Mouse (Mus musculus): ENCODE results near the gene Coq8a. TPM values are rescaled to one million over a fixed set of nuclear protein-coding genes. Genes with fewer than 3 reads are reported as not detected.

Coq8a gene
- total RNA-seq, 2 experiments from 2014 or later: 56.1 to 65.6 TPM

GRCm38 (mm10) chr1:180162986-180163385 is 36.4 kb downstream of the Coq8a start:
- TF ChIP-seq CTCF (conservative IDR thresholded peaks at IDR 0.05): no peak

GRCm38 (mm10) chr1:180161566-180162355 is 37.6 kb downstream of the Coq8a start:
- Histone ChIP-seq H3K4me3 (no peak overlapping the region), H3K27ac (no peak overlapping the region)
- no peak for DNase-seq (ENCODE audit: low spot score in 2 of 2)
- TF ChIP-seq CTCF (conservative IDR thresholded peaks at IDR 0.05): no peak

More at GRCm38 (mm10) chr1:180162986-180163385, 36.4 kb downstream of the Coq8a start:
- no peak for DNase-seq (ENCODE audit: low spot score in 2 of 2)
- no peak overlapping the region for H3K4me3 ChIP-seq
- no peak overlapping the region for H3K27ac ChIP-seq

GRCm38 (mm10) chr1:180161160-180161559 is 38.2 kb downstream of the Coq8a start:
- Histone ChIP-seq H3K4me3 (no peak overlapping the region), H3K27ac (no peak overlapping the region)
- TF ChIP-seq CTCF (conservative IDR thresholded peaks at IDR 0.05): no peak
- peak in 1 of 2 experiments; percentile 29 for DNase-seq (ENCODE audit: low spot score in 2 of 2)

- no peak overlapping the region for H3K4me3 ChIP-seq
- H3K27ac ChIP-seq: no peak overlapping the region
- no peak for DNase-seq (ENCODE audit: low spot score in 2 of 2)
- TF ChIP-seq CTCF (conservative IDR thresholded peaks at IDR 0.05): no peak
Observed at GRCm38 (mm10) chr1:180160545-180160944, 38.9 kb downstream of the Coq8a start.

- no peak for DNase-seq (ENCODE audit: low spot score in 2 of 2)
- Histone ChIP-seq H3K4me3 (no peak overlapping the region), H3K27ac (no peak overlapping the region)
- TF ChIP-seq CTCF (conservative IDR thresholded peaks at IDR 0.05): no peak
Observed at GRCm38 (mm10) chr1:180158648-180159047, 40.8 kb downstream of the Coq8a start.

- DNase-seq (ENCODE audit: low spot score in 2 of 2): no peak
- TF ChIP-seq CTCF (conservative IDR thresholded peaks at IDR 0.05): peak; percentile 42
- no peak overlapping the region for H3K27ac ChIP-seq
- H3K4me3 ChIP-seq: no peak overlapping the region
Observed at GRCm38 (mm10) chr1:180151191-180151590, 48.2 kb downstream of the Coq8a start.

GRCm38 (mm10) chr1:180148563-180148962 is 50.8 kb downstream of the Coq8a start:
- DNase-seq (ENCODE audit: low spot score in 2 of 2): no peak
- Histone ChIP-seq H3K27ac (no peak overlapping the region), H3K4me3 (no peak overlapping the region)
- no peak for TF ChIP-seq CTCF (conservative IDR thresholded peaks at IDR 0.05)

GRCm38 (mm10) chr1:180148036-180148435 is 51.4 kb downstream of the Coq8a start:
- H3K27ac ChIP-seq: no peak overlapping the region
- DNase-seq (ENCODE audit: low spot score in 2 of 2): no peak
- H3K4me3 ChIP-seq: no peak overlapping the region
- TF ChIP-seq CTCF (conservative IDR thresholded peaks at IDR 0.05): no peak

GRCm38 (mm10) chr1:180140970-180141369 is 58.4 kb downstream of the Coq8a start:
- peak; percentile 73 for TF ChIP-seq CTCF (conservative IDR thresholded peaks at IDR 0.05)
- H3K4me3 ChIP-seq: no peak overlapping the region
- DNase-seq (ENCODE audit: low spot score in 2 of 2): no peak
- peak overlapping the region; percentile 55; the same call in 1 of the 2 replicates for H3K27ac ChIP-seq

GRCm38 (mm10) chr1:180139158-180139557 is 60.2 kb downstream of the Coq8a start:
- Histone ChIP-seq H3K4me3 (no peak overlapping the region), H3K27ac (no peak overlapping the region)
- no peak for TF ChIP-seq CTCF (conservative IDR thresholded peaks at IDR 0.05)
- no peak for DNase-seq (ENCODE audit: low spot score in 2 of 2)

GRCm38 (mm10) chr1:180132187-180132586 is 67.2 kb downstream of the Coq8a start:
- H3K27ac ChIP-seq: no peak overlapping the region
- DNase-seq (ENCODE audit: low spot score in 2 of 2): no peak
- H3K4me3 ChIP-seq: no peak overlapping the region
- TF ChIP-seq CTCF (conservative IDR thresholded peaks at IDR 0.05): no peak

- TF ChIP-seq CTCF (conservative IDR thresholded peaks at IDR 0.05): peak; percentile 66
- Histone ChIP-seq H3K27ac (no peak overlapping the region), H3K4me3 (no peak overlapping the region)
- DNase-seq (ENCODE audit: low spot score in 2 of 2): no peak
Observed at GRCm38 (mm10) chr1:180131402-180131801, 68.0 kb downstream of the Coq8a start.

- TF ChIP-seq CTCF (conservative IDR thresholded peaks at IDR 0.05): no peak
- H3K27ac ChIP-seq: no peak overlapping the region
- DNase-seq (ENCODE audit: low spot score in 2 of 2): no peak
- no peak overlapping the region for H3K4me3 ChIP-seq
Observed at GRCm38 (mm10) chr1:180128077-180128792, 71.2 kb downstream of the Coq8a start.

All from layer of hippocampus, adult 2 months (tissue).